In the genomic region with DNA sequence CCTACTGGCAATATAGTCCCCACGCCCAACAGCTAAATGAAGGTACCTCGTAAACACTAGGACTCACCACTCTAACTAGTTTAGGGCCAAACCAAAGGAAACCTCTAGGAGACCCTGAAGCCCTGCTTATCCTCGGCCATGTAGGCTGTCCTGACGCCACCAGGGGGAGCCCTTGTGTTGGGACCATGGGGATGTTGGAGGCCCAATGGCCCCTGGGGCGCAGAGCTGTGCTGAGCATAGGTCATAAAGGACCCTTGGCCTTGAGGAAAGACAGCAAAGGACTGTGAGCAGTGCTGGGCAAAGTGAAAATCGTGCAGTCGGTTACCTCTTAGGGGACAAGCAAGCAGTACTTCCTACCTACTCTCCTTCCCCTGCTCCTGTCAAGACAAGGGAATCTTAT, we compare ENCODE assay signal across 9 mouse cellular contexts. TPM values are rescaled to one million over a fixed set of nuclear protein-coding genes. Genes with fewer than 3 reads are reported as not detected.
A peak's percentile ranks its signal among the peaks of the same experiment; 100 is the strongest.
DNase-seq lines count a peak whose midpoint lies in the region; ATAC-seq and TF ChIP-seq lines count a peak whose summit lies in the region.
"Had no signal": no experiment of that assay in that cellular context is flagged by ENCODE, and none has a peak within 500 bp of the region (broad histone marks: within the 10 kb centered on the region; RNA-seq: fewer than 3 reads in every experiment).

No protein-coding gene starts in this region.

- peak; percentile 92 for TF ChIP-seq CTCF in lung, postnatal 0 days (IDR thresholded peaks at IDR 0.05)

- H3K27ac ChIP-seq in heart, embryonic 12.5 days (ENCODE audit: poor library complexity, severe bottlenecking), result no peak overlapping the region
- no peak overlapping the region for H3K27ac ChIP-seq in lung, postnatal 0 days (ENCODE audit: low read length)
- H3K27ac ChIP-seq: limb, embryonic 12.5 days had no signal

- ATAC-seq in heart, embryonic 12.5 days (ENCODE audit: insufficient number of reproducible peaks, low FRiP score), result peak; percentile 36; the same call in 1 of the 2 replicates
- ATAC-seq in lung, postnatal 0 days, result peak; percentile 50; the same call in 1 of the 2 replicates
- no peak for ATAC-seq in inflammation-experienced regulatory T-cells, adult 6 months

- no peaks in the 10 kb centered on the region for H3K9me3 ChIP-seq in heart, embryonic 12.5 days (replicated peaks)
- no peaks in the 10 kb centered on the region for H3K9me3 ChIP-seq in lung, postnatal 0 days (ENCODE audit: low read length)
- H3K9me3 ChIP-seq: limb, embryonic 12.5 days had no signal

- no peak overlapping the region for H3K9ac ChIP-seq in heart, embryonic 12.5 days
- H3K9ac ChIP-seq in lung, postnatal 0 days (replicated peaks; ENCODE audit: low read depth), result no peak overlapping the region
- H3K9ac ChIP-seq: limb, embryonic 12.5 days had no signal

- no peak overlapping the region for H3K4me3 ChIP-seq in heart, embryonic 12.5 days
- H3K4me3 ChIP-seq in lung, postnatal 0 days (ENCODE audit: low read depth, low read length), result no peak overlapping the region
- H3K4me3 ChIP-seq: limb, embryonic 12.5 days had no signal

- TF ChIP-seq EP300 in lung, postnatal 0 days (IDR thresholded peaks at IDR 0.05), result no peak

- 24% methylated on average over 7 of the region's 7 CpGs for WGBS in heart, embryonic 12.5 days
- 19% methylated on average over 7 of the region's 7 CpGs for WGBS in large intestine, adult 2 months
- 21% methylated on average over 7 of the region's 7 CpGs for WGBS in lung, postnatal 0 days

- peaks cover 6% of the 10 kb centered on the region; the same call in 1 of the 2 replicates for H3K4me1 ChIP-seq in heart, embryonic 12.5 days (replicated peaks)
- no peaks in the 10 kb centered on the region for H3K4me1 ChIP-seq in lung, postnatal 0 days (ENCODE audit: insufficient read depth, low read depth, low read length)

- H3K27me3 ChIP-seq in heart, embryonic 12.5 days (replicated peaks), result peaks cover 19% of the 10 kb centered on the region
- no peaks in the 10 kb centered on the region for H3K27me3 ChIP-seq in lung, postnatal 0 days (replicated peaks; ENCODE audit: insufficient read depth, low read length)

- H3K36me3 ChIP-seq in heart, embryonic 12.5 days, result no peaks in the 10 kb centered on the region
- no peaks in the 10 kb centered on the region for H3K36me3 ChIP-seq in lung, postnatal 0 days (ENCODE audit: insufficient read depth, low read length)
- H3K36me3 ChIP-seq: limb, embryonic 12.5 days had no signal

- H3K4me2 ChIP-seq in heart, embryonic 12.5 days, result no peak overlapping the region
- no peak overlapping the region for H3K4me2 ChIP-seq in lung, postnatal 0 days (replicated peaks; ENCODE audit: low read depth, low read length)
- H3K4me2 ChIP-seq: limb, embryonic 12.5 days had no signal

- peak; percentile 82 for DNase-seq in ES-CJ7 (ENCODE audit: low read depth, low spot score)
- DNase-seq in adrenal gland, postnatal 10 days, result peak; percentile 92
- DNase-seq in embryo, embryonic 11 days, result peak; percentile 88
- peak; percentile 67 for DNase-seq in large intestine, adult 2 months (ENCODE audit: low read depth, low spot score)
- peak; percentile 72 for DNase-seq in lung, postnatal 0 days (ENCODE audit: low spot score)
- peak; percentile 81 for DNase-seq in right cerebral cortex, postnatal 4 days

RNA-seq across cellular contexts. Expression of a gene that starts 1.6 kb away (rescaled TPM):
- under 1 TPM; 0.30 to 0.39 TPM for total RNA-seq in adrenal gland, postnatal 10 days (2021)
- polyA plus RNA-seq in heart, embryonic 12.5 days (2016; fragmentation: Nextera tagmentation; extraction: Ambion mirVana), result not detected in 2 replicates
- 1.0 and 1.3 TPM in 2 replicates for polyA plus RNA-seq in large intestine, adult 2 months (2012; rRNA removed)
- polyA plus RNA-seq in lung, postnatal 0 days (2015; fragmentation: Nextera tagmentation; extraction: Ambion mirVana), result 0.08 and 0.13 TPM in 2 replicates
- not detected for polyA plus RNA-seq in inflammation-experienced regulatory T-cells, adult 6 months (2017; shearing (Covaris generic))

RNA-seq across cellular contexts. Expression of a gene that starts 35.5 kb away (rescaled TPM):
- total RNA-seq in adrenal gland, postnatal 10 days (2021), result 10 to 100 TPM; 12.3 to 28.2 TPM
- 0.08 TPM in 1 of 2 replicates, not detected in the other for polyA plus RNA-seq in heart, embryonic 12.5 days (2016; fragmentation: Nextera tagmentation; extraction: Ambion mirVana)
- polyA plus RNA-seq in large intestine, adult 2 months (2012; rRNA removed), result 0.02 TPM in 1 of 2 replicates, not detected in the other
- polyA plus RNA-seq in lung, postnatal 0 days (2015; fragmentation: Nextera tagmentation; extraction: Ambion mirVana), result not detected in 2 replicates
- not detected for polyA plus RNA-seq in inflammation-experienced regulatory T-cells, adult 6 months (2017; shearing (Covaris generic))
- polyA plus RNA-seq: limb, embryonic 12.5 days had no signal

RNA-seq across cellular contexts. Expression of a gene that starts 54.6 kb away (rescaled TPM):
- total RNA-seq in adrenal gland, postnatal 10 days (2021), result not detected
- polyA plus RNA-seq in heart, embryonic 12.5 days (2016; fragmentation: Nextera tagmentation; extraction: Ambion mirVana), result not detected in 2 replicates
- not detected in 2 replicates for polyA plus RNA-seq in large intestine, adult 2 months (2012; rRNA removed)
- not detected in 2 replicates for polyA plus RNA-seq in lung, postnatal 0 days (2015; fragmentation: Nextera tagmentation; extraction: Ambion mirVana)
- not detected for polyA plus RNA-seq in inflammation-experienced regulatory T-cells, adult 6 months (2017; shearing (Covaris generic))
- polyA plus RNA-seq: limb, embryonic 12.5 days had no signal
